Mouse (Mus musculus): ENCODE measurements around the gene Gnai2.

Gnai2 gene

DNA sequence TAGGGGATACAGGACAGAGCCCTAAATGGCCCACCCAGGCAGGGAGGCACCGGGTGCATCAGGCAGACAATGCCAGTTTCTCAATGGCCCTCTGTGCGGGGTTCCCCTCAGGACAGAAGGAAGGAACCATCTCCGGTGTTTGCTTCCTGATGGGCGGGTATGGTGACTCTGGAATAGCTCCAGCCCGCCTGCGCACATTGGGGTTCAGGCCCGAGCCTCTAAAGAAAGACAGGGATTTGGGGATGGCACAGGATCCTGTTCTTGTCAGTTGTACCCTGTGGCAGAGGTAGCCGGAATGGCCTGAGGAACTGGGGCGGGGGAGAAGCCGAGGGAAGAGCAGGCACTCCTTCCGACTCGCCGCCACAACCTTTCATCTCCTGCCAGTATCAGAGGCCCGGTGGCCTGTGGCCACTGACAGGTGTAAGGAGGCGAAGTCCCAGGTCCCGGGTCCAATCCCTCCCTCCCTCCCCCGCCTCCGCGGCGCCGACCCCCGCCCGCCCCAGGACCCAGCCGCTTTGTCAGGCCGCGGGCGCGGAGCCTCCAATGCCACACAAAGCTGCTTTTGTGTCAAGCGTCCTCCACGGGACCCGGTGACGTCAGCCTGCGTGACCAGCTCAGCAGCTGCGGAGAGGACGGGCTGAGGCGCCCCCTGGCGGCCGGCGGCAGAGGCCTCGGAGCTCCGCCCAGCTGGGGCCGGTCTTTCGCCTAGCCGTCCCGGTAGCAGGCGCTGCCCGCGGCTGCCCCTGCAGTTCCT lies 22.8 kb downstream of the Gnai2 start:
- peak; percentile 95 to 96 for DNase-seq (ENCODE audit: low read depth in 2 of 2, low spot score in 2 of 2)

DNA sequence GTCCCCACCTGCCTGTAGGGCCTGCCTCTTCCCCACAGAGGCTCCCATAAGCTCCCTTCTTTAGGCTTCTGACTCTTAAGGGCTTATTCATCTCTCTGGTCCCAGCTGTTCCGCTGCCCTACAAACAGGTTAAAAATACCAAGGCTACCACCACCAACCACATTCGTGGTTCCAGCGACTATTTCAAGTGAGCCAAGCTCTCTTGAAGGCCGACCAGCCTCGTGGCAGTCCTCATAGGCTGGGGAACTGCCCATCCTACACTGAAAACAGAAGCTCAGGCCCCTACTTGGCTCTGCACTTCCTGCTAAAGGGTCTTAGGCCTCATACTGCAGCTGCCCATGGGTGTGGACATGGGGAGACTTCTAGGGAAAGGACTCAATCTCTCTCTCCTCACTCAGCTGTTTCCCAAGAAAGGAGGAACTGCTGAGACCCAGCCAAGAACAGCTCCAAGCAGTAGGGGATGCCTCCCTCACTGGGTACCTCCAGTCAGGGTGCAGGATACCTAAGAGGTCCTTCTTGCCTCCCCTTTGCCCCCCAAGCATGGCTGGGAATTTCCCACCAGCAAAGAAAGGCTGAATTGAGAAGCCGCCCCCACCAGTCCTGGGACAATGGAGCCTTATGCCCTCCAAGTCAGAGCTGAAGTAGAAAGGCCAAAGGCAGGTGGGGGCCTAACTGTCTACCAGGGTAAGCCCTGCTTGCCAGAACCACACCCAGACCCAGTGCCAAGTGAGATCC lies 23.5 kb downstream of the Gnai2 start:
- no peak for DNase-seq (ENCODE audit: low read depth in 2 of 2, low spot score in 2 of 2)

DNA sequence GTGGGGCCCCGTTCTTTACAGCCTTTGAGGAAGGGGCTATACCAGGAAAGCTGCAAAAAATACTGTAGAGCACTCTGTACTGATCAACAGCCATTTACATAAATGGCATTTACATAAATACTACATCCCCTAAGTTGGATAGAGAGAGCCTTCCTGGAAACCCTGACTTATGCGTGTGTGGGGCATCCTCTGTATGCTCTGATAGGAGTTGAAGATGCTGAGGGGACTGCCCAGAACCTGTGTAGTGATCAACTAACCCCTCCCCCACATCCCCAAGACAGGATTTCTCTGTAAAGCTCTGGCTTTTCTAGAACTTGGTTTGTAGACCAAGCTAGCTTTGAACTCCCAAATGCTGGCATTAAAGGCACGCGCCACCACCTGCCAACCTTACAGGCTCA lies 25.7 kb downstream of the Gnai2 start:
- DNase-seq (ENCODE audit: low read depth in 2 of 2, low spot score in 2 of 2): no peak

DNA sequence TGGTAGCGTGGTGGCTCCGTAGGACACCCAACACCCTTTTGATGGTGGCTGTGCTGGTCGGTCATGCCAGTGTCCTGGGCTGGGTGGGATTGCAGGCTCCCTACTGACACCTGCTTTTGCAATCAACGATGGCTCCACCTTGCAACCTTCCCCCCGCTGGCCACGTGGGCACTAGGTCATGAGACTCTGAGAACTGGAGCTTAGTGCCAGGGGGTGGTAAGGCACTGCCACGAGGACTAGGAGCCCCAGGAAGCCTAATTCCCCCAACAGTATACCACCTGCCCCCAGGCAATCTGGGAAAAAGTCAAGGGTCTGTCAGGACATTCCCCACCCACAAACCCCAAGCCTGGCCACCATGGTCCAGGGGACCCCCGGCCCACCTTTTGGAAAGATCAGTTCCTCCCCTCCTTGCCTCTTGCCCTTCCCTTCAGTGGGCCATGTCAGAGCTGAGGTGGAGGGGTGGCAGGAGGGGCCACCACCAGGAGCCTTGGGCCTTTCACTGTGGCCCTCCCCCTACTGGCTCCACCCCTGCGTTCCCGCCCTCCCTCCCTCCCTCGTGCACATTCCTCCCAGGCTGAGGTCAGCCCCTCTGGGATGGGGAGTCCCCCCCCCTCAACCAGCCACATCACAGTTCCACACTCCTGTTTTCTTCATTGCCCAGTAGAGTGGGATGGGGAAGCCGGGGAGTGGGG lies 26.3 kb downstream of the Gnai2 start, which contains the start of gene Sema3b:
TSS of gene Sema3b (minus strand) at position 489 of the 692 bp plus-strand sequence.
- no peak for DNase-seq (ENCODE audit: low read depth in 2 of 2, low spot score in 2 of 2)

DNA sequence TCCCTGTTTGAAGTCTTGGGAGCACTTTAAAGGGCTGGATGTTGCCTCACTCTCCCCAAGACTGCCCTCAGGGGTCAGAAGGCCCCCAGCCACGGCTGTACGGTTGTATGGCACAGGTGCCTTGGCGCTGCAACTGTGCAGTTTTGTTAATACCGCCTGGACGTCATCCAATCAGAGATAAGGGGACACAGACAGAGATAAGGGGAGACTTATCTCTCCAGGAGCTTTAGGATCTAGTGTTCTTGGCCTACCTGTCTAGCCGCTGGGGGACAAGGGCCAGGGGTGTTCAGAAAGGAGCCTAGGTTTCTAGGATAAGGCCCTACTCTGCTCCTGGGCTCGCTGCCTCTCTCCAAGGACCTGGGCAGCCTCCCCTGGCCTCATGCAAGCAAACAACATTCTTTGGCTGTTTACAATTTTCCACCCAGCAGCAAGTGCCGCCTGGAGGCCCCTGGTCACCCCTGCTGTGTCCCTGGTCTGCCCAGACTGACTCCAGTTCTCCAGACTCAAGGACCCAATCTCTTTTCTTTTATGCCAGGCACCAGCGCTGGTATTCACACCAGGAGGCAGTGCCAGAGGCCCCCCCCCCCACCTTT lies 27.4 kb downstream of the Gnai2 start:
- no peak for DNase-seq (ENCODE audit: low read depth in 2 of 2, low spot score in 2 of 2)

DNA sequence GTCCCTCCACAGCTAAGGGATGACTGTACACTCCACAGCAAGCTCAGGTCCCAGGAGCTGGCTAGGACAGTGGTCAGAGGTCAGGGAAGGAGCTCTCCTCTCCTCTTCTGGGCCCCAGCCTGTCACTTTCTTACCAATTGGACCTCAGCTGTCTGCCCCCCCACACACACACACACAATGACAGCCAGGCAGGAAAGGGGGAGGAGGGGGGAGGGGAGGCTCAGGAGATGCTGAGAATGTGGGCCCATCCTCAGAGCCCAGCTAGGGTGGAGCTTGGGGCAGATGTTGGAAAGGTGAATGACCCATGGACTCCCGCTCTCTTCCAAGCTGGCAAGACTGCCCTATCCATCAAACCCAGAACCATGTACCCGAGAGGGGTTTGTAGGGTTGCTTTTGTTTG lies 28.1 kb downstream of the Gnai2 start:
- DNase-seq (ENCODE audit: low read depth in 2 of 2, low spot score in 2 of 2): no peak

DNA sequence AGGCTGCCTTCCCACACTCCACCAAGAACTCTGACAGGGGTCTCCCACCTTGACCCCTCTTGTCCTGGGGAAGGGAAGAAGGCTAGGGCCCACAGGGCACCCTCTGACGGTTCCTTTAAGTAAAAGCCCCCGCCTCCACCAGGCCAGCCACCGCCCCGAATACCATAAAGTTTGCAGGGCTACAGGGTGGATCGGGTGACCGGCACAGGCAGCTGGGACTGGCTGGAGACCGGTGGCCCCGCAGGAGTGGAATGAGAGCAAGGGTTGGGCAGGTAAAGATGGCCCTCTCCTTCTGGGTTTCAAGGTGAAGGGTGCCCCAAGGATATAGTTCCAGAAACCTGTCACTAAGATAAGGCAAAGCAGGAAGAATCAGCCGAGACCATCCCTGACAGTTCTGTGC lies 28.6 kb downstream of the Gnai2 start:
- no peak for DNase-seq (ENCODE audit: low read depth in 2 of 2, low spot score in 2 of 2)

DNA sequence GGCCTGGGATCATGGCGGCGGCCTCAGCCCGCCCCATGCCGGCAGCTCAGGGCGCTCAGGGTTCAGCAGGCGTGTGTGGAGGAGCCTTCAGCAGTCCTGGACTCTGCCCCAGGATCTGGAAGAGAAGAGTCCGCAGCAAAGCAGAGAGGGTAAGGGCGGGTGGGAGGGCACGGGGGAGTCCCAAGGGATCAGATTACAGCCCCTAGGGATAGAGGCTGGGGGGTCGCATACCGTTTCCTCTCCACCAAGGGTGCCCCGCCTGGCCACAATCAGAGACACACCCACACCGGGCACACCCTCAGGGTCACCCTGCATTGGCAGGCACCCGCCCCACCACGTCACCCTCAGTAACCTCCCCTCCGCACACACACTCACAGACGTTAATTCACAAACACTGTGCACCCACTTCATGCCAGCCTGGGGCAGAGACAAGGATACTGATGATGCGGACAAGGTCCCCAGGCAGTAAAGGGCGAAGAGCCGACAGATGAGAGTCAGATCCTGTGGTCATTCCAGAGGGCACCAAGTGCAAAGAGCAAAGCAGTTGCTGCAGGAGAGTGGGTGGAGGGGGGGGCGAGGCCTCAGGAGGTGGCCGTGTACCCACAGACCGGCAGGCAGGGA lies 30.0 kb downstream of the Gnai2 start:
- no peak for DNase-seq (ENCODE audit: low read depth in 2 of 2, low spot score in 2 of 2)

DNA sequence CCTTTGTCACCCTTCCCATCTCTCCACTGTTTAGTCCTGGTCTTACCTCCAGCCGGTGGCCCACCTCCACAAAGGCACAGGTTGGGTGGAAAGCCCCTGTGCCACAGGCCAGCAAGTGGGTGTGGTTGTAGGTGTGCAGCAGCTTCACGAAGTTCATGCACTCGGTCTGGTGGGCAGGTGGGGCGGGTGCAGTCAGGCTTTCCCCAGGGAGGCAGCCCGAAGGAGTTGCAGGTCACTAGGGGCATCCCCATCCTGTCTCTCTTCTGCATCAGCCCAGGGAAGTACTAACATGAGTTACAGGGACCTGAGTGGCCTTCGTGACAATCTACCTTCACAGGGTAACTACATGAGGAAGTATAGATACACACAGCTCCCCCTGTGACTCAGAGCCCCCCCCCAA lies 31.9 kb downstream of the Gnai2 start:
- DNase-seq (ENCODE audit: low read depth in 2 of 2, low spot score in 2 of 2): no peak

DNA sequence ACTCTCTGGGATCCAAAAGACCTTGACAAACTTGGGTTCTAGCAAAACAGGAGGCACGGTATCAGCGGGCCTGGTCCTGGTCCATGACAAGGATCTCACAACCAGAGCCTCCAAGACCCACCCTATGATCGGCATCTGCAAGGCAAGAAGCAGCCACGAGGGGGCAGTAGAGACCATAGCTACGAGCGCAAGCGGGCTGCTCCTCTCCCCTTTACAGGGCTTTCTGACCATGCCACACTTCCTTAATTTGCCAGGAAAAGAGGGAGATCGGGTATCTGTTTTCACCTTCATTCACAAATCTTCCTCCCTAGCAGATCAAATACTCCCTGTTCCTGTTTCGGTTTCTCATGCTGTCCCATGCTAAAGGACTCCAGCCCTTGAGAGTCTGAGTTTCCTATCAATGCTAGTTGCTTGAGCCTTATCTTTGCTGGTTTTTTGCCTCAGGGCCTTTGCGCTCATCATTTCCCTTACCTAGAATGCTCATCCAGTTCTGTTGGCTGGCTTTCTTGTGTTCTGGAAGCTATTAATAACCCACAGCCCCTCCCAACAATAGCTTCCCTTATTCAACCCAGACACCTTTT lies 33.0 kb downstream of the Gnai2 start:
- peak; percentile 89 to 90 for DNase-seq (ENCODE audit: low read depth in 2 of 2, low spot score in 2 of 2)

DNA sequence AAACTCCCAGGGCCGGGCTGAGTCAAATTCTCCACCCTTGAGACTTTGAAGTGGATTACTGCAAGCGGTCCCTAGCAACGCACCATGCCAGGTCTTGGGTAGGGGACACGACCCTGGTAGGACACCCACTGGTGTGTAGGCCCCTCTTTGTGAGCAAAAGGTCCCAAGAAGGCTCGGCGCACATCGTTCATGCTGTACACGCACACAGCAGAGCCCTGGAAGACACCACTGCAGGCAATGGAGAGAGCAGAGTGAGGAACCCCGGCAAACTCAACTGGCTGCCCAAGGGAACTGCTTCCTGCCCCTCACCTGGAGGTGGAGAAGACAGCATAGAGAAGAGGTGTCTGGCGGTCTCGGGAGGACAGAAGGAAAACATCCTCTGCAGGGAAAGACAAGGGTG lies 33.9 kb downstream of the Gnai2 start:
- DNase-seq (ENCODE audit: low read depth in 2 of 2, low spot score in 2 of 2): no peak

DNA sequence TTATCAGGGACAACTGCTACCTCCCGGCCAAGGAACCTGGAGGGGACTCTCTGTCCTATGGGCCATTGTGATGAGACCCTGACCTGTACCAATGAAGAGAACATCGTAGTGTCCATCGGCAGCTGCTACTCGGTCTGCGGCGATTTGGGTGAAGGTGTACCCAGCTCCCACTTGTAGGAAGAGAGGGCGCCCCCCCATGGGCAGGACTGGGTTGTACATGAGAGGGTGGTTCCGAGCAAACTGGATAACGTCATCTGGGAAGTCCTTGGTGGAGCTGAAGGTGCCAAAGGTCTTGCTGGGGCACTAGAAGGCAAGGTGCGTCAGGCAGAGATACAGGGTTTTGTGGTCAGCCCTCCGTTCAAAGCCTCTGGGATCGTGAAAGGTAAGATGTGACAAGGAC lies 34.4 kb downstream of the Gnai2 start:
- no peak for DNase-seq (ENCODE audit: low read depth in 2 of 2, low spot score in 2 of 2)

DNA sequence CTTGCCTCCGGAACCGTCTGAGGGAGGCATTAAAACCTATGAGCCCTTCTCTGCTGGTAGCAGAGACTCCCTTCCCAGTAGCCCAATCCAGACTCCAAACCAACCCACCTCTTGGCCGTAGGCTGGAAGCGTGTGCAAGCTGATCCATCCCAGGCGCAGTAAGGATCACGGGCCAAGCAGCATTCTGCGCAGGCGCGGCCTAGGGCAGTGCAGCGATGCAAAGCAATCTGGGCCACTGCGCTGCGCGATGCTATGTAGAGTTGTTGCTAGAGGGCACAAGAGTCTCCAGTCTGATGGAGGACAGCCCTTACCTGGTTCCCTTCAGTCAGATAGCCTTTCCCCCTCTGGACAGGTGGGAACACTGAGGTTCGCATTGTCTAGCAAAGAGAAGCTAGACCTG lies 35.3 kb downstream of the Gnai2 start:
- DNase-seq (ENCODE audit: low read depth in 2 of 2, low spot score in 2 of 2): no peak

DNA sequence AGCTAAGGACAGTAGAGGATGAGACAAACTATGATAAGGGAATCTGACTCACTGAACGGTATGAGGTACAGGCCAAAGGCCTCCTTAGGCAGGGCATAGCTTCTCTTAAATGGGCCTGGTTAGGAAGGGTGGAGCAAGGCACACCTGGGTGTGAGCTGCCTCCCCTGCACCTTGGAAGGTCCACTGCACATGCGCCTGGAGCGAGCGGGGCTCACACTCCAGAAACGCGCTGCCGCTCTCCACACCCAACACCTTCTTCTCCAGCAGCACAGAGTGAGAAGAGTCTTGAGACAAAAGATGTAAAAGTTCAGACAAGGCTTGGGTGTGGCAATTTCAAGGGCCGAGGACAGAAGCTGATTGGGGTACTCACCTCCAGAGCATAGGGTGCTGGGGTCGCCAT lies 35.7 kb downstream of the Gnai2 start:
- DNase-seq (ENCODE audit: low read depth in 2 of 2, low spot score in 2 of 2): no peak

DNA sequence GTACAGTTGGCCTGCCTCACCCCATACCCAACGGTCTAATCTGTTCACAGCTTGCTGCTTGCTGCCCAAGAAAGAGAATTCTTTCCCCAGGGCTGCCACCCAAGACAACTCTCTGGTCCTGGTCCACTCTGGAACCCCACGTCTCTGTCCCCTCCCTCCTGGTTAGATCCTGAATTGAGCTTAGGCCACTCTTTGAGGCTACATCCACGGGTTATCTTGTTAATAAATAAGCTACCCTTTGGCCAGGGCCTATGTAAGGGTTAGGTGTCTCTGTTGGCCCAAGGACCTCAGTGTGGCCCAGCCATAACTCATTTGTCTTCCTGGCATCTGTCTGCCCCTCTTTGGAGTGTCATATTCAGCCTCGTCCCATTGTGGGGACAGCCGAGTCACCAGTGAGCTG lies 36.8 kb downstream of the Gnai2 start:
- no peak for DNase-seq (ENCODE audit: low read depth in 2 of 2, low spot score in 2 of 2)

DNA sequence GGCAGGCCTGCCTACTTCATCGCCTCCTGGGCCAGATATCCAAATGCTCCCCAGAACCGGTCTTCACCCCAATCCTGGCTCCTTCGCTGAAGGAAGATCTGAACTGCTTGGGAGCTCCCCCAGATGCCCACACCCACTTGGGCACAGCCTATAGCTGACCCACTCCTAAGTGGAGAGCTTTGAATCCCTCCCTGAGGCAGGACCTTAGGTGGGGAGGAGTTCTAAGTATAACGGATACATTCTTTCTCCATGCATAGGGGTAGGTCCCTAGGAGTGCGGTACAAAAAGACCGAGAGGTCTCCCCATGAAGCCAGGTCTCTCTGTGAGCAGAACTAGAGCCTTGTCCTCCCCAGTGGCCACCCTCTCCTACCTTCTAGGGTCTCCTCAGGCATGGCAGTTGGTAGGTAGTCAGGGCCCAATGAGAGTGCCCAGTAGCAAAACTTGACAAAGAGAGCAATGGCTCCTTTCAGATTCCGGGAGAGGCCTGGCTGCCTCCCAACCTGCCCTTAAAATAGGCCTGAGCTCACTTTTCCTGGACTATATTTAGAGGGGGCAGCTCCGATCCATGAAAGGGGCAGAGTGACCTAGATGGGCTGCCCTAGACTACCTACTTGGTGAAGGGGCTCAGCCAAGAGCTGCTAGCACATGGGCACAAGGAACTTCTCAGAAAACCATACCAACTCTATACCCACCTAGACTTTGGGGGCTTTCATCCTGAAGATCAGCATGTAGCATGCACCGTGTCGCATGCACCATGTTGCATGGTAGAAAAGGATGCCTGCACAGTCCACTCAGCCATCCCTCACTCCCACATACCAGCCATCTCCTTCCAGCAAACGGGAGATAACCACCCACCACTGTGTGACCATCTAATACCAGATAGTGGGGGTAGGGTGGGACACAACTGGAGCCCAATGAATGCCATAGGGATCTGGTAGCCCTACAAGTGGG lies 38.3 kb downstream of the Gnai2 start:
- no peak for DNase-seq (ENCODE audit: low read depth in 2 of 2, low spot score in 2 of 2)

DNA sequence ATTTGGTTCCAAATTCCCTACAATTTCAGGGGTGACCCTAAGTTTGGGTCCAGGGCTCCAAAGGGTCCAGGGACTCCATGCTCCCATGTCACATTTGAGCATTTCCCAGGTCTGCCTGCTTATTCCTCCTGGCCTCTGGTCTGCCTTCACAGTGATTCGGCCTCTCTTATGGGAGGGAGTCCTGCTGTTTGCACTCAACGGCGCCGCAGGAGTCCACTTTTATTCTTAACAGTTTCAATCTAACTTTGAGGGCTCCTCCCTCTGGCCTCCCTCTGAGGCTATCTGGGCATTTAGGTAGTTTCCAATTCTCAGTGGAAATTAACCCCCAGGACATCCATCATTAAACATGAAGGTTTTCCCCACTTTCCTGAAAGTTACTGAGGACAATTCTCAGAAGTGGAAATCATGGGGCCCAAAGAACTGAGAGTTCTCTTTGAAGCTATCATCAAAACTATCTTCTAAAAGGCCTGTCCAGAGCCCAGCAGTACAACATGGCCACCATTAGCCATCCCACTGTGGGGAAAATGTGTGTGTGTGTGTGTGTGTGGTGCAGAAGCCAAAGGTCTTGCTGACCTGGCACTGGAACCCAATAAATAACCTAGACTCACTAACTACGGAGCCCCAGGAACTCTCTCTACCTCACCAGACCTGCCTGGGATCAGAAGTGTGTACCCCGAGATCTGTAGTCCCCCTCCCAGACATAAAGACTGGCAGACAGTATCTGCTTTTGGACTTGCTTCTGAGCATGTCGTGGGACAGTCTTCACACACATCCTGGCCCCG lies 40.7 kb downstream of the Gnai2 start:
- DNase-seq (ENCODE audit: low read depth in 2 of 2, low spot score in 2 of 2): no peak

DNA sequence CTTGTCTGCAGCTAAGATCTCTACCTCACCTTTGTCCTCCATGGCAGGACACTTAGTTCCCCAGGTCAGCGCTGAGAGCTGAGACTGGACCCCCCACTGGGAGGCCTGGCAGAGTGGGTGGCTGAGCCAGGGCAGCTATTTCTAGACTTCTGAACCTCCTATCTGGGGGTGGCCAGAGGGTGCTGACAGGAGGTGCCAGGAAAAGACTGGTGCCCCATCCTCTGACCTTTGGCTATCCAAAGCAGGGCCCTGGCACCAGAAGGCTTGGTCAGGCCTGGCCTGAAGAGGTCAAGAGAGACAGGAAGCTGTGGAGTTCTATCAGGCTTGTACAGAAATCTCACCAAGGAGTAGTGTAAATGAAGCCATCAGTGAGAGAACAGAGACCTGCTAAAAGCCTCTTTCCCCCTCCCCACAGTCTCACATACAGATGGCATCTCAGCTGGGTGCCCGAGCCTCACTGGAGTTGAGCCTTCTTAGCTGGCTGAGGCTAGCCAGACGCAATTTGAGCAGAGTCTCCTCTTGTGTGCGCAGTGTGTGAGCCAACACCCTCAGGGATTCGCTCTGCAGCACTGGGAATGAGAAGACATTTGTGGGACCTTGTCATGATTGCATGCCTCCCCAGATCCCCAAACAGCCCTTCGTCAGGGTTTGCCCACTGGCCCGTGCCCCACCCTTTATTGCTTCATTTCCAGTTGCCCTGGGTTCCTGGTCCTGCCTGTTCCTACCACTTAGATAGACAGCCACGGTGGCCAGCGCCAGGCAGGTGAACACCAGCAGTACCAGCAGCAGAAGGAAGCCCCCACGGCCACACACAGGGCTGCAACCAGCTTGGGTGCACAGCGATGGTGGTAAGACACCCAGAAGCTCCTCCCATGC lies 41.8 kb downstream of the Gnai2 start:
- no peak for DNase-seq (ENCODE audit: low read depth in 2 of 2, low spot score in 2 of 2)
